Mouse (Mus musculus) intestine, postnatal 0 days (tissue): Measurements from ENCODE around the gene Ccl28. TPM values are rescaled to one million over a fixed set of nuclear protein-coding genes. Genes with fewer than 3 reads are reported as not detected.
A peak's percentile ranks its signal among the peaks of the same experiment; 100 is the strongest.

ENCODE experiments used
- ATAC-seq: fragments of 200-750 bp; cut with Nextera tagmentation; 2 replicates; pipeline ENCODE4 v1.8.0; 2017; ENCODE audit warnings: mild to moderate bottlenecking, moderate TSS enrichment, moderate library complexity
- H3K27ac ChIP-seq: fragments of 300-500 bp; sonication (generic); 2 replicates; pipeline ENCODE4 v1.5.1; 2014; ENCODE audit warnings: mild to moderate bottlenecking, low read depth, low read length, moderate library complexity
- H3K27me3 ChIP-seq: fragments of 300-500 bp; sonication (generic); replicated peaks from 2 replicates; pipeline ENCODE4 v1.6.1; 2014; ENCODE audit warnings: low read length, mixed read lengths; ENCODE audit not compliant: control insufficient read depth, insufficient read depth
- H3K36me3 ChIP-seq: fragments of 300-500 bp; sonication (generic); 2 replicates; pipeline ENCODE4 v1.6.1; 2014; ENCODE audit warnings: mild to moderate bottlenecking, moderate library complexity; ENCODE audit not compliant: control insufficient read depth, insufficient read depth
- H3K4me1 ChIP-seq: fragments of 300-500 bp; sonication (generic); replicated peaks from 2 replicates; pipeline ENCODE4 v1.6.1; 2014; ENCODE audit warnings: antibody characterized with exemption, low read length, mixed read lengths; ENCODE audit not compliant: control insufficient read depth, insufficient read depth
- H3K4me2 ChIP-seq: fragments of 300-500 bp; sonication (generic); replicated peaks from 2 replicates; pipeline ENCODE4 v1.6.1; 2014; ENCODE audit warnings: low read depth, mild to moderate bottlenecking, moderate library complexity
- H3K4me3 ChIP-seq: fragments of 300-500 bp; sonication (generic); 2 replicates; pipeline ENCODE4 v1.5.1; 2014; ENCODE audit warnings: low read depth, low read length
- H3K9ac ChIP-seq: fragments of 300-500 bp; sonication (generic); 2 replicates; pipeline ENCODE4 v1.6.1; 2014; ENCODE audit warnings: mild to moderate bottlenecking, low read depth, low read length
- H3K9me3 ChIP-seq: fragments of 300-500 bp; sonication (generic); 2 replicates; pipeline ENCODE4 v1.6.1; 2016; ENCODE audit warnings: mixed run types; ENCODE audit not compliant: control insufficient read depth
- CTCF ChIP-seq: sonication (generic); IDR thresholded peaks from 2 replicates; pipeline ENCODE4 v1.5.1; 2016; ENCODE audit warnings: low read depth, mild to moderate bottlenecking, control low read depth, antibody characterized with exemption, moderate library complexity
- WGBS: fragments of 180-500 bp; shearing (Covaris S2); extraction: QIAGEN DNeasy Blood & Tissue Kit; methylation state at CpG from one replicate; pipeline ENCODE4 v1.1.7; 2014; 5-methylcytosine and 5-hydroxymethylcytosine counted together
- polyA plus RNA-seq: library from polyadenylated mRNA; unstranded; fragments of >200 nt; fragmentation: Nextera tagmentation; extraction: Ambion mirVana; gene quantifications from 2 replicates; pipeline ENCODE4 v1.2.1, GENCODE M21; 2015

The Ccl28 gene
- polyA plus RNA-seq, 1 experiment from 2014 or later: 1.1 TPM

GRCm38 (mm10) chr13:119678794-119679193 is 55.2 kb downstream of the Ccl28 start:
- no peaks in the 10 kb centered on the region for H3K27me3 ChIP-seq
- H3K9me3 ChIP-seq: no peaks in the 10 kb centered on the region
- ATAC-seq: no peak
- no peak overlapping the region for H3K4me2 ChIP-seq
- H3K27ac ChIP-seq: no peak overlapping the region
- no peaks in the 10 kb centered on the region for H3K4me1 ChIP-seq
- TF ChIP-seq CTCF: no peak
- H3K4me3 ChIP-seq: no peak overlapping the region
- WGBS: 64% methylated on average over 8 of the region's 8 CpGs
- no peaks in the 10 kb centered on the region for H3K36me3 ChIP-seq
- no peak overlapping the region for H3K9ac ChIP-seq

- Histone ChIP-seq H3K4me2 (no peak overlapping the region), H3K4me1 (no peaks in the 10 kb centered on the region), H3K4me3 (no peak overlapping the region), H3K27me3 (no peaks in the 10 kb centered on the region), H3K27ac (no peak overlapping the region), H3K9ac (no peak overlapping the region), H3K36me3 (no peaks in the 10 kb centered on the region), H3K9me3 (no peaks in the 10 kb centered on the region)
- WGBS: 41% methylated on average over 2 of the region's 2 CpGs
- TF ChIP-seq CTCF: no peak
- ATAC-seq: no peak
These were observed 56.1 kb downstream of the Ccl28 start for GRCm38 (mm10) chr13:119679721-119680120.

GRCm38 (mm10) chr13:119681161-119681560 is 57.5 kb downstream of the Ccl28 start:
- Histone ChIP-seq H3K27me3 (no peaks in the 10 kb centered on the region), H3K4me1 (no peaks in the 10 kb centered on the region), H3K4me3 (no peak overlapping the region), H3K36me3 (no peaks in the 10 kb centered on the region), H3K9me3 (no peaks in the 10 kb centered on the region), H3K4me2 (no peak overlapping the region), H3K27ac (no peak overlapping the region), H3K9ac (no peak overlapping the region)
- 77% methylated on average over 3 of the region's 3 CpGs for WGBS
- ATAC-seq: no peak
- no peak for TF ChIP-seq CTCF

GRCm38 (mm10) chr13:119684416-119685177 is 61.0 kb downstream of the Ccl28 start:
- H3K27ac ChIP-seq: no peak overlapping the region
- no peaks in the 10 kb centered on the region for H3K36me3 ChIP-seq
- H3K27me3 ChIP-seq: no peaks in the 10 kb centered on the region
- ATAC-seq: no peak
- 64% methylated on average over 11 of the region's 11 CpGs for WGBS
- H3K4me1 ChIP-seq: no peaks in the 10 kb centered on the region
- no peaks in the 10 kb centered on the region for H3K9me3 ChIP-seq
- TF ChIP-seq CTCF: no peak
- no peak overlapping the region for H3K9ac ChIP-seq
- no peak overlapping the region for H3K4me2 ChIP-seq
- H3K4me3 ChIP-seq: no peak overlapping the region

- Histone ChIP-seq H3K9me3 (no peaks in the 10 kb centered on the region), H3K27me3 (no peaks in the 10 kb centered on the region), H3K4me3 (peak overlapping the region; percentile 97), H3K4me1 (no peaks in the 10 kb centered on the region; the same call in 1 of the 2 replicates), H3K9ac (no peak overlapping the region), H3K27ac (no peak overlapping the region), H3K4me2 (peak overlapping the region; percentile 58), H3K36me3 (no peaks in the 10 kb centered on the region)
- ATAC-seq: no peak
- no peak for TF ChIP-seq CTCF
- 8% methylated on average over 5 of the region's 5 CpGs for WGBS
These were observed 66.1 kb downstream of the Ccl28 start for GRCm38 (mm10) chr13:119689709-119690038.

GRCm38 (mm10) chr13:119690039-119690728 is 66.6 kb downstream of the Ccl28 start, which contains the start of gene Hmgcs1:
Hmgcs1 (plus strand) TSS chr13:119690379.
- Histone ChIP-seq H3K4me1 (no peaks in the 10 kb centered on the region; the same call in 1 of the 2 replicates), H3K27me3 (no peaks in the 10 kb centered on the region), H3K36me3 (no peaks in the 10 kb centered on the region), H3K9ac (peak within 1 kb of the TSS; percentile 71), H3K4me3 (peak within 1 kb of the TSS; percentile 97), H3K27ac (peak within 1 kb of the TSS; percentile 88), H3K9me3 (no peaks in the 10 kb centered on the region), H3K4me2 (peak within 1 kb of the TSS; percentile 73)
- under 1% methylated on average over 59 of the region's 59 CpGs for WGBS
- TF ChIP-seq CTCF: no peak
- ATAC-seq: peak; percentile 99
